Mouse (Mus musculus): ENCODE results near the gene Msl2. TPM values are rescaled to one million over a fixed set of nuclear protein-coding genes. Genes with fewer than 3 reads are reported as not detected.

Msl2 gene
- polyA plus RNA-seq, 1 experiment from 2014 or later: 6.6 TPM

- no peak overlapping the region for H3K4me2 ChIP-seq (ENCODE audit: low read depth, low read length)
- no peak for DNase-seq (ENCODE audit: low spot score)
- no peaks in the 10 kb centered on the region for H3K27me3 ChIP-seq (ENCODE audit: control insufficient read depth, insufficient read depth, low read length)
- H3K4me1 ChIP-seq (ENCODE audit: control insufficient read depth, insufficient read depth, low read length): no peaks in the 10 kb centered on the region
- 86% methylated on average over 9 of the region's 9 CpGs for WGBS
- no peak overlapping the region for H3K27ac ChIP-seq (replicated peaks; ENCODE audit: low read depth, low read length)
- no peaks in the 10 kb centered on the region for H3K9me3 ChIP-seq (replicated peaks; ENCODE audit: control insufficient read depth, low read length)
- ATAC-seq (replicated peaks; ENCODE audit: insufficient number of reproducible peaks, low FRiP score, low TSS enrichment, low read depth): no peak
- H3K9ac ChIP-seq (replicated peaks; ENCODE audit: low read length): no peak overlapping the region
- H3K4me3 ChIP-seq (ENCODE audit: low read depth, low read length): no peak overlapping the region
- no peaks in the 10 kb centered on the region for H3K36me3 ChIP-seq (replicated peaks; ENCODE audit: control insufficient read depth, insufficient read depth, low read depth, low read length)
Observed at GRCm38 (mm10) chr9:101042249-101042648, 31.7 kb upstream of the Msl2 start.

- Histone ChIP-seq H3K4me1 (ENCODE audit: control insufficient read depth, insufficient read depth, low read length) (no peaks in the 10 kb centered on the region), H3K4me2 (ENCODE audit: low read depth, low read length) (no peak overlapping the region), H3K9me3 (replicated peaks; ENCODE audit: control insufficient read depth, low read length) (no peaks in the 10 kb centered on the region), H3K4me3 (ENCODE audit: low read depth, low read length) (no peak overlapping the region), H3K9ac (replicated peaks; ENCODE audit: low read length) (no peak overlapping the region), H3K27ac (replicated peaks; ENCODE audit: low read depth, low read length) (no peak overlapping the region), H3K36me3 (replicated peaks; ENCODE audit: control insufficient read depth, insufficient read depth, low read depth, low read length) (no peaks in the 10 kb centered on the region), H3K27me3 (ENCODE audit: control insufficient read depth, insufficient read depth, low read length) (no peaks in the 10 kb centered on the region)
- DNase-seq (ENCODE audit: low spot score) (no peak), ATAC-seq (replicated peaks; ENCODE audit: insufficient number of reproducible peaks, low FRiP score, low TSS enrichment, low read depth) (no peak)
- WGBS: 71% methylated on average over 15 of the region's 15 CpGs
Observed at GRCm38 (mm10) chr9:101045710-101046338, 28.1 kb upstream of the Msl2 start.

- no peak for DNase-seq (ENCODE audit: low spot score)
- Histone ChIP-seq H3K27me3 (ENCODE audit: control insufficient read depth, insufficient read depth, low read length) (no peaks in the 10 kb centered on the region), H3K4me1 (ENCODE audit: control insufficient read depth, insufficient read depth, low read length) (no peaks in the 10 kb centered on the region), H3K27ac (replicated peaks; ENCODE audit: low read depth, low read length) (no peak overlapping the region), H3K9ac (replicated peaks; ENCODE audit: low read length) (no peak overlapping the region), H3K9me3 (replicated peaks; ENCODE audit: control insufficient read depth, low read length) (no peaks in the 10 kb centered on the region), H3K36me3 (replicated peaks; ENCODE audit: control insufficient read depth, insufficient read depth, low read depth, low read length) (no peaks in the 10 kb centered on the region), H3K4me3 (ENCODE audit: low read depth, low read length) (no peak overlapping the region), H3K4me2 (ENCODE audit: low read depth, low read length) (no peak overlapping the region)
- whole genome bisulfite sequencing: 91% methylated on average over 3 of the region's 3 CpGs
- no peak for ATAC-seq (replicated peaks; ENCODE audit: insufficient number of reproducible peaks, low FRiP score, low TSS enrichment, low read depth)
Observed at GRCm38 (mm10) chr9:101052007-101052406, 21.9 kb upstream of the Msl2 start.

GRCm38 (mm10) chr9:101052691-101053090 lies 21.2 kb upstream of the Msl2 start:
- no peak overlapping the region for H3K9ac ChIP-seq (replicated peaks; ENCODE audit: low read length)
- H3K4me2 ChIP-seq (ENCODE audit: low read depth, low read length): no peak overlapping the region
- no peak for DNase-seq (ENCODE audit: low spot score)
- no peak overlapping the region for H3K4me3 ChIP-seq (ENCODE audit: low read depth, low read length)
- H3K9me3 ChIP-seq (replicated peaks; ENCODE audit: control insufficient read depth, low read length): no peaks in the 10 kb centered on the region
- H3K27ac ChIP-seq (replicated peaks; ENCODE audit: low read depth, low read length): no peak overlapping the region
- H3K27me3 ChIP-seq (ENCODE audit: control insufficient read depth, insufficient read depth, low read length): no peaks in the 10 kb centered on the region
- no peaks in the 10 kb centered on the region for H3K36me3 ChIP-seq (replicated peaks; ENCODE audit: control insufficient read depth, insufficient read depth, low read depth, low read length)
- 77% methylated on average over 6 of the region's 6 CpGs for WGBS
- ATAC-seq (replicated peaks; ENCODE audit: insufficient number of reproducible peaks, low FRiP score, low TSS enrichment, low read depth): no peak
- H3K4me1 ChIP-seq (ENCODE audit: control insufficient read depth, insufficient read depth, low read length): no peaks in the 10 kb centered on the region

GRCm38 (mm10) chr9:101053279-101053678 lies 20.6 kb upstream of the Msl2 start:
- no peaks in the 10 kb centered on the region for H3K9me3 ChIP-seq (replicated peaks; ENCODE audit: control insufficient read depth, low read length)
- no peaks in the 10 kb centered on the region for H3K27me3 ChIP-seq (ENCODE audit: control insufficient read depth, insufficient read depth, low read length)
- H3K4me3 ChIP-seq (ENCODE audit: low read depth, low read length): no peak overlapping the region
- ATAC-seq (replicated peaks; ENCODE audit: insufficient number of reproducible peaks, low FRiP score, low TSS enrichment, low read depth): no peak
- H3K4me2 ChIP-seq (ENCODE audit: low read depth, low read length): no peak overlapping the region
- no peak for DNase-seq (ENCODE audit: low spot score)
- no peak overlapping the region for H3K27ac ChIP-seq (replicated peaks; ENCODE audit: low read depth, low read length)
- 73% methylated on average over 14 of the region's 14 CpGs for WGBS
- no peaks in the 10 kb centered on the region for H3K36me3 ChIP-seq (replicated peaks; ENCODE audit: control insufficient read depth, insufficient read depth, low read depth, low read length)
- H3K9ac ChIP-seq (replicated peaks; ENCODE audit: low read length): no peak overlapping the region
- no peaks in the 10 kb centered on the region for H3K4me1 ChIP-seq (ENCODE audit: control insufficient read depth, insufficient read depth, low read length)

- H3K36me3 ChIP-seq (replicated peaks; ENCODE audit: control insufficient read depth, insufficient read depth, low read depth, low read length): no peaks in the 10 kb centered on the region
- H3K9ac ChIP-seq (replicated peaks; ENCODE audit: low read length): no peak overlapping the region
- H3K9me3 ChIP-seq (replicated peaks; ENCODE audit: control insufficient read depth, low read length): no peaks in the 10 kb centered on the region
- WGBS: 92% methylated on average over 4 of the region's 4 CpGs
- H3K27me3 ChIP-seq (ENCODE audit: control insufficient read depth, insufficient read depth, low read length): no peaks in the 10 kb centered on the region
- H3K27ac ChIP-seq (replicated peaks; ENCODE audit: low read depth, low read length): no peak overlapping the region
- ATAC-seq (replicated peaks; ENCODE audit: insufficient number of reproducible peaks, low FRiP score, low TSS enrichment, low read depth) (no peak), DNase-seq (ENCODE audit: low spot score) (no peak)
- no peak overlapping the region for H3K4me3 ChIP-seq (ENCODE audit: low read depth, low read length)
- no peaks in the 10 kb centered on the region for H3K4me1 ChIP-seq (ENCODE audit: control insufficient read depth, insufficient read depth, low read length)
- H3K4me2 ChIP-seq (ENCODE audit: low read depth, low read length): no peak overlapping the region
Observed at GRCm38 (mm10) chr9:101057156-101057555, 16.7 kb upstream of the Msl2 start.

GRCm38 (mm10) chr9:101061035-101061434 lies 12.9 kb upstream of the Msl2 start:
- DNase-seq (ENCODE audit: low spot score) (no peak), ATAC-seq (replicated peaks; ENCODE audit: insufficient number of reproducible peaks, low FRiP score, low TSS enrichment, low read depth) (no peak)
- Histone ChIP-seq H3K4me2 (ENCODE audit: low read depth, low read length) (no peak overlapping the region), H3K4me1 (ENCODE audit: control insufficient read depth, insufficient read depth, low read length) (no peaks in the 10 kb centered on the region), H3K4me3 (ENCODE audit: low read depth, low read length) (no peak overlapping the region), H3K9me3 (replicated peaks; ENCODE audit: control insufficient read depth, low read length) (no peaks in the 10 kb centered on the region), H3K9ac (replicated peaks; ENCODE audit: low read length) (no peak overlapping the region), H3K27ac (replicated peaks; ENCODE audit: low read depth, low read length) (no peak overlapping the region), H3K36me3 (replicated peaks; ENCODE audit: control insufficient read depth, insufficient read depth, low read depth, low read length) (no peaks in the 10 kb centered on the region), H3K27me3 (ENCODE audit: control insufficient read depth, insufficient read depth, low read length) (no peaks in the 10 kb centered on the region)
- 62% methylated on average over 11 of the region's 11 CpGs for WGBS

- Histone ChIP-seq H3K9ac (replicated peaks; ENCODE audit: low read length) (no peak overlapping the region), H3K4me1 (ENCODE audit: control insufficient read depth, insufficient read depth, low read length) (no peaks in the 10 kb centered on the region), H3K27ac (replicated peaks; ENCODE audit: low read depth, low read length) (no peak overlapping the region), H3K36me3 (replicated peaks; ENCODE audit: control insufficient read depth, insufficient read depth, low read depth, low read length) (no peaks in the 10 kb centered on the region), H3K4me2 (ENCODE audit: low read depth, low read length) (no peak overlapping the region), H3K9me3 (replicated peaks; ENCODE audit: control insufficient read depth, low read length) (no peaks in the 10 kb centered on the region), H3K27me3 (ENCODE audit: control insufficient read depth, insufficient read depth, low read length) (no peaks in the 10 kb centered on the region), H3K4me3 (ENCODE audit: low read depth, low read length) (no peak overlapping the region)
- 64% methylated on average over 6 of the region's 6 CpGs for WGBS
- DNase-seq (ENCODE audit: low spot score) (no peak), ATAC-seq (replicated peaks; ENCODE audit: insufficient number of reproducible peaks, low FRiP score, low TSS enrichment, low read depth) (no peak)
Observed at GRCm38 (mm10) chr9:101062253-101062780, 11.6 kb upstream of the Msl2 start.
